Mouse (Mus musculus): ENCODE results near the gene Chia1.
"Not testable (repeated sequence)": the region's sequence is repeated elsewhere in the genome, so short reads cannot be mapped to it uniquely, and the experiment has no call there.

DNA sequence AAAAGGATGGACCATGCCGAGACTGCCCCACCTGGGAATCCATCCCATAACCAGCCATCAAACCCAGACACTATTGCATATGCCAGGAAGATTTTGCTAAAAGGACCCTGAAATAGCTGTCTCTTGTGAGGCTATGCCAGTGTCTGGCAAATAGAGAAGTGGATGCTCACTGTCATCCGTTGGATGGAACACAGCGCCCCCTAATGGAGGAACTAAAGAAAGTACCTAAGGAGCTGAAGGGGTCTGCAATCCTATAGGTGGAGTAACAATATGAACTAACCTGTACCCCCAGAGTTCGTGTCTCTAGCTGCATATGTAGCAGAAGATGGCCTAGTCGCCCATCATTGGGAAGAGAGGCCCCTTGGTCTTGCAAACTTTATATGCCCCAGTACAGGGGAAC lies 45.3 kb upstream of the Chia1 start:
- TF ChIP-seq CTCF (IDR thresholded peaks at IDR 0.05; ENCODE audit: low read depth), result peak; percentile 50
- not testable (repeated sequence) for TF ChIP-seq EP300 (IDR thresholded peaks at IDR 0.05; ENCODE audit: low read depth)
